Mouse (Mus musculus): Measurements from ENCODE around the gene Rftn1.

- no peak for TF ChIP-seq GATA1 (IDR thresholded peaks at IDR 0.05; ENCODE audit: borderline replicate concordance, low read length)
- no peak for TF ChIP-seq FLI1 (IDR thresholded peaks at IDR 0.05; ENCODE audit: low read length)
These were observed 45.6 kb upstream of the Rftn1 start for GRCm38 (mm10) chr17:50235943-50236701.

Data from megakaryocyte, embryonic 14.5 days (primary cell).